In the genomic region with DNA sequence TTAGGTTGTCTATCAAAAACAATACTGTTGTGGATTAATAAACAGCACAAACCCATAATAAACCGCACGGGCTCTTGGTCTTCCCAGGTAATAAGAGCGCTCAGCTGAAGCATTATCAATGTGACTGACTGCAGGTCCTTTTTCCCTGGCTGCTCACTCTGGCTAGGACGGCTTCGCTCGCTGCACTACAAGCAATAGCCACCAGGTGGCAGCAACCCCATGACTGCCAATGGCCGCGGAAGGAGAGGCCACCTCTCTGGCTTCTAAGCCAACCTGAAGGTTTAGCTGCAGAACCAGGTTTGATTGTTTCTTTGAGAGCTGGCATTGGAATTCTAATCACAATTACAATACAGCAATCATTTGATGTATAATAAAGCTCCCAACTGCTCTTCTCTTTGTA, we compare ENCODE assay signal across 8 mouse cellular contexts. TPM values are rescaled to one million over a fixed set of nuclear protein-coding genes. Genes with fewer than 3 reads are reported as not detected.
DNase-seq lines count a peak whose midpoint lies in the region; ATAC-seq and TF ChIP-seq lines count a peak whose summit lies in the region.

No protein-coding gene starts in this region.

- no peaks in the 10 kb centered on the region for H3K36me3 ChIP-seq in heart, adult 2 months (ENCODE audit: control insufficient read depth, insufficient read depth, low read length)
- no peaks in the 10 kb centered on the region for H3K36me3 ChIP-seq in intestine, postnatal 0 days (ENCODE audit: control insufficient read depth, insufficient read depth)
- H3K36me3 ChIP-seq in midbrain, embryonic 15.5 days (replicated peaks), result no peaks in the 10 kb centered on the region

- peak; percentile 57 to 84 for DNase-seq in heart, adult 2 months
- DNase-seq in heart, adult 11 months, result no peak
- peak; percentile 89 to 91 for DNase-seq in cerebellum, postnatal 10 days
- peak; percentile 77 for DNase-seq in gastrocnemius, adult 2 months
- DNase-seq in left cerebral cortex, postnatal 36 days (ENCODE audit: low spot score in 2 of 2), result peak; percentile 56 to 66
- DNase-seq in spleen, postnatal 10 days (ENCODE audit: low spot score in 2 of 2), result peak; percentile 67 to 83

- peak; percentile 65; the same call in 1 of the 2 replicates for ATAC-seq in intestine, postnatal 0 days
- peak; percentile 83 for ATAC-seq in midbrain, embryonic 15.5 days (replicated peaks)

- TF ChIP-seq POLR2A in heart, adult 2 months (IDR thresholded peaks at IDR 0.05; ENCODE audit: insufficient read depth, low read depth, low read length), result no peak

- H3K4me3 ChIP-seq in heart, adult 2 months, result no peak overlapping the region
- no peak overlapping the region for H3K4me3 ChIP-seq in gastrocnemius, adult 2 months
- no peak overlapping the region for H3K4me3 ChIP-seq in intestine, postnatal 0 days (ENCODE audit: low read depth, low read length)
- no peak overlapping the region for H3K4me3 ChIP-seq in midbrain, embryonic 15.5 days

- peak; percentile 100; the same call in 1 of the 2 replicates for TF ChIP-seq CTCF in heart, adult 2 months (IDR thresholded peaks at IDR 0.05)
- TF ChIP-seq CTCF in gastrocnemius, adult 2 months (IDR thresholded peaks at IDR 0.05), result peak; percentile 98
- TF ChIP-seq CTCF in intestine, postnatal 0 days (IDR thresholded peaks at IDR 0.05; ENCODE audit: low read depth), result peak; percentile 99

- WGBS in heart, adult 2 months, result 3% methylated on average over 8 of the region's 8 CpGs
- whole genome bisulfite sequencing in intestine, postnatal 0 days, result 3% methylated on average over 8 of the region's 8 CpGs
- 8% methylated on average over 8 of the region's 8 CpGs for WGBS in midbrain, embryonic 15.5 days

- intact Hi-C loops in heart, adult 2 months (cut with DNase I), result loop anchor here (2.0 kb wide), 1 partner anchor 391 kb away; a partner anchor contains a TSS
- intact Hi-C loops in gastrocnemius, adult 2 months (cut with DNase I), result loop anchor here (5.0 kb wide), 2 partner anchors 392 to 662 kb away; a partner anchor contains a TSS
- intact Hi-C loops in left cerebral cortex, postnatal 36 days (cut with DNase I), result loop anchor here (5.0 to 10.0 kb wide), 2 partner anchors 59 to 92 kb away; a partner anchor contains a TSS

- no peaks in the 10 kb centered on the region for H3K79me2 ChIP-seq in heart, adult 2 months (replicated peaks; ENCODE audit: control insufficient read depth, insufficient read depth, low read length)

- TF ChIP-seq EP300 in heart, adult 2 months (IDR thresholded peaks at IDR 0.05; ENCODE audit: insufficient read depth, low read depth, low read length), result peak; percentile 63; the same call in 1 of the 2 replicates

- H3K27ac ChIP-seq in heart, adult 2 months, result no peak overlapping the region
- no peak overlapping the region for H3K27ac ChIP-seq in gastrocnemius, adult 2 months
- H3K27ac ChIP-seq in intestine, postnatal 0 days (ENCODE audit: low read depth, low read length), result no peak overlapping the region
- H3K27ac ChIP-seq in midbrain, embryonic 15.5 days, result no peak overlapping the region

- H3K4me1 ChIP-seq in heart, adult 2 months (ENCODE audit: control insufficient read depth, insufficient read depth, low read length), result no peaks in the 10 kb centered on the region
- no peaks in the 10 kb centered on the region for H3K4me1 ChIP-seq in intestine, postnatal 0 days (replicated peaks; ENCODE audit: control insufficient read depth, insufficient read depth, low read length)
- H3K4me1 ChIP-seq in midbrain, embryonic 15.5 days, result peaks cover 6% of the 10 kb centered on the region

- H3K9ac ChIP-seq in heart, adult 2 months (ENCODE audit: low read depth, low read length), result no peak overlapping the region
- H3K9ac ChIP-seq in intestine, postnatal 0 days (ENCODE audit: low read depth, low read length), result no peak overlapping the region
- H3K9ac ChIP-seq in midbrain, embryonic 15.5 days, result no peak overlapping the region

- H3K9me3 ChIP-seq in intestine, postnatal 0 days (ENCODE audit: control insufficient read depth), result no peaks in the 10 kb centered on the region
- H3K9me3 ChIP-seq in midbrain, embryonic 15.5 days, result no peaks in the 10 kb centered on the region

- no peak overlapping the region for H3K4me2 ChIP-seq in intestine, postnatal 0 days (replicated peaks; ENCODE audit: low read depth)
- H3K4me2 ChIP-seq in midbrain, embryonic 15.5 days, result no peak overlapping the region

- H3K27me3 ChIP-seq in heart, adult 2 months (ENCODE audit: control insufficient read depth, insufficient read depth, low read length), result no peaks in the 10 kb centered on the region
- no peaks in the 10 kb centered on the region for H3K27me3 ChIP-seq in intestine, postnatal 0 days (replicated peaks; ENCODE audit: control insufficient read depth, insufficient read depth, low read length)
- no peaks in the 10 kb centered on the region for H3K27me3 ChIP-seq in midbrain, embryonic 15.5 days (replicated peaks)

RNA-seq across cellular contexts. Expression of a gene that starts 37.8 kb away (rescaled TPM):
- 1 to 10 TPM; 1.7 to 1.9 TPM for total RNA-seq in heart, adult 2 months (2021)
- 1.5 and 2.6 TPM in 2 replicates for polyA plus RNA-seq in heart, adult 2 months (2012; rRNA removed)
- under 1 TPM; 0.20 to 0.59 TPM for total RNA-seq in gastrocnemius, adult 2 months (2021)
- 7.1 and 7.7 TPM in 2 replicates for polyA plus RNA-seq in intestine, postnatal 0 days (2015; fragmentation: Nextera tagmentation; extraction: Ambion mirVana)
- total RNA-seq in left cerebral cortex, postnatal 36 days (2021), result 1 to 10 TPM; 1.5 to 1.7 TPM
- polyA plus RNA-seq in midbrain, embryonic 15.5 days (2015; fragmentation: Nextera tagmentation; extraction: Ambion mirVana), result 2.1 and 2.9 TPM in 2 replicates

RNA-seq across cellular contexts. Expression of a gene that starts 56.0 kb away (rescaled TPM):
- total RNA-seq in heart, adult 2 months (2021), result 10 to 100 TPM; 56.2 to 58.7 TPM
- 19.9 and 35.8 TPM in 2 replicates for polyA plus RNA-seq in heart, adult 2 months (2012; rRNA removed)
- total RNA-seq in gastrocnemius, adult 2 months (2021), result 10 to 100 TPM; 40.1 to 49.3 TPM
- 55.2 and 59.2 TPM in 2 replicates for polyA plus RNA-seq in intestine, postnatal 0 days (2015; fragmentation: Nextera tagmentation; extraction: Ambion mirVana)
- total RNA-seq in left cerebral cortex, postnatal 36 days (2021), result 100 to 1,000 TPM; 115 to 142 TPM
- polyA plus RNA-seq in midbrain, embryonic 15.5 days (2015; fragmentation: Nextera tagmentation; extraction: Ambion mirVana), result 171 and 181 TPM in 2 replicates
